Mouse (Mus musculus) urinary bladder, postnatal 14 days (tissue): ENCODE data around the gene Slc25a33.

Experiments
- DNase-seq: peaks from one replicate; pipeline ENCODE4 v3.0.0; 2021; ENCODE audit warnings: low spot score

The Slc25a33 gene

GRCm38 (mm10) chr4:149725661-149726350 is 48.3 kb downstream of the Slc25a33 start:
- DNase-seq = peak; percentile 83

- DNase-seq = no peak
These were observed 49.1 kb downstream of the Slc25a33 start for GRCm38 (mm10) chr4:149724916-149725470.

- DNase-seq = peak; percentile 68
These were observed 50.0 kb downstream of the Slc25a33 start for GRCm38 (mm10) chr4:149723855-149724731.

- DNase-seq = no peak
These were observed 51.1 kb downstream of the Slc25a33 start for GRCm38 (mm10) chr4:149723021-149723390.

- no peak for DNase-seq
These were observed 51.7 kb downstream of the Slc25a33 start for GRCm38 (mm10) chr4:149722104-149723020.

GRCm38 (mm10) chr4:149721163-149721562 is 52.9 kb downstream of the Slc25a33 start:
- no peak for DNase-seq

- DNase-seq = peak; percentile 39
These were observed 54.4 kb downstream of the Slc25a33 start for GRCm38 (mm10) chr4:149719686-149720085.

- DNase-seq = no peak
These were observed 59.5 kb downstream of the Slc25a33 start for GRCm38 (mm10) chr4:149714542-149714941.

GRCm38 (mm10) chr4:149711955-149712354 is 62.1 kb downstream of the Slc25a33 start:
- DNase-seq = peak; percentile 45

- no peak for DNase-seq
These were observed 62.6 kb downstream of the Slc25a33 start for GRCm38 (mm10) chr4:149711485-149711884.

- peak; percentile 56 for DNase-seq
These were observed 63.6 kb downstream of the Slc25a33 start for GRCm38 (mm10) chr4:149710510-149710909.

- DNase-seq = no peak
These were observed 68.1 kb downstream of the Slc25a33 start for GRCm38 (mm10) chr4:149705941-149706340.

GRCm38 (mm10) chr4:149705298-149705697 is 68.8 kb downstream of the Slc25a33 start:
- DNase-seq = no peak

GRCm38 (mm10) chr4:149702210-149702979 is 71.7 kb downstream of the Slc25a33 start, which contains the start of gene Pik3cd:
Gene Pik3cd (minus strand): TSS chr4:149702571.
- no peak for DNase-seq

- DNase-seq = peak; percentile 26
These were observed 72.5 kb downstream of the Slc25a33 start for GRCm38 (mm10) chr4:149701426-149702209.

GRCm38 (mm10) chr4:149699953-149700352 is 74.1 kb downstream of the Slc25a33 start:
- no peak for DNase-seq

GRCm38 (mm10) chr4:149698197-149698821 is 75.8 kb downstream of the Slc25a33 start:
- peak; percentile 56 for DNase-seq

GRCm38 (mm10) chr4:149697506-149698196 is 76.4 kb downstream of the Slc25a33 start:
- DNase-seq = peak; percentile 14
